Mouse (Mus musculus) lung, embryonic 14.5 days (tissue): ENCODE measurements around the gene Mrps5. TPM values are rescaled to one million over a fixed set of nuclear protein-coding genes. Genes with fewer than 3 reads are reported as not detected.
"Not testable (repeated sequence)": the region's sequence is repeated elsewhere in the genome, so short reads cannot be mapped to it uniquely, and the experiment has no call there.

Experiments used
- ATAC-seq: fragments of 200-750 bp; cut with Nextera tagmentation; 2 replicates; pipeline ENCODE4 v1.8.0; 2017; ENCODE audit warnings: mild to moderate bottlenecking, moderate TSS enrichment, moderate library complexity; ENCODE audit not compliant: insufficient read depth
- DNase-seq: peaks from one replicate; pipeline ENCODE4 v3.0.0-alpha.2; 2015
- H3K27ac ChIP-seq: fragments of 300-500 bp; sonication (generic); 2 replicates; pipeline ENCODE4 v1.5.1; 2014; ENCODE audit warnings: low read depth, mild to moderate bottlenecking, moderate library complexity
- H3K27me3 ChIP-seq: fragments of 300-500 bp; sonication (generic); 2 replicates; pipeline ENCODE4 v1.6.1; 2014; ENCODE audit warnings: low read length, control low read depth; ENCODE audit not compliant: insufficient read depth
- H3K36me3 ChIP-seq: fragments of 300-500 bp; sonication (generic); 2 replicates; pipeline ENCODE4 v1.6.1; 2014; ENCODE audit warnings: control low read depth; ENCODE audit not compliant: insufficient read depth
- H3K4me1 ChIP-seq: fragments of 300-500 bp; sonication (generic); 2 replicates; pipeline ENCODE4 v1.6.1; 2014; ENCODE audit warnings: antibody characterized with exemption, control low read depth; ENCODE audit not compliant: insufficient read depth
- H3K4me2 ChIP-seq: fragments of 300-500 bp; sonication (generic); 2 replicates; pipeline ENCODE4 v1.6.1; 2014; ENCODE audit warnings: mild to moderate bottlenecking
- H3K4me3 ChIP-seq: fragments of 300-500 bp; sonication (generic); 2 replicates; pipeline ENCODE4 v1.5.1; 2014; ENCODE audit warnings: low read depth, low read length
- H3K9ac ChIP-seq: fragments of 300-500 bp; sonication (generic); 2 replicates; pipeline ENCODE4 v1.6.1; 2014
- H3K9me3 ChIP-seq: fragments of 300-500 bp; sonication (generic); 2 replicates; pipeline ENCODE4 v1.6.1; 2016; ENCODE audit warnings: low read depth, low read length, control low read depth
- CTCF ChIP-seq: IDR thresholded peaks from 2 replicates; pipeline ENCODE4 v1.5.1; 2016; ENCODE audit warnings: antibody characterized with exemption, low read depth
- WGBS: fragments of 180-500 bp; shearing (Covaris S2); extraction: QIAGEN DNeasy Blood & Tissue Kit; methylation state at CpG from one replicate; pipeline ENCODE4 v1.1.7; 2014; 5-methylcytosine and 5-hydroxymethylcytosine counted together
- polyA plus RNA-seq: library from polyadenylated mRNA; unstranded; fragments of >200 nt; fragmentation: Nextera tagmentation; extraction: Ambion mirVana; gene quantifications from 2 replicates; pipeline ENCODE4 v1.2.1, GENCODE M21; 2014

Mrps5 gene
- polyA plus RNA-seq, 1 experiment from 2014 or later: 127 TPM

DNA sequence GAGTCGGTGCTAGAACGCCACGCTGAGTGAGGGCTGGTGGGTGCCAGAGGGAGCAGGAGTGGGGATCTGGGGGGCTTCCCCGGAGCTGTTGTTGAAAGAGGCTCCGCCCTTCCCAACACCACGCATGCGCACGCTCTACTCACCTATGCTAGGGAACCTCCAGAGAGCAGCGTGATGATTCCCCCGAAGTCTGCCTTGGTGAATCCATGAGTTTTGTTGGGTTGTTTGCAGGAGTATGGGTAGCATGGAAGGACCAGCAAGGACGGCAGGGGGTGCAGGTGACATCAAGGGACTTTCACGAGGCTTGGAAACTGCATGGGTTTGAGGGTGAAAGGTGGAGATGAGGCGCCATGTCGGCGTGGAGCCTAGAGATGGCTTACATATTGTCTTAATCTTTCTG lies 3.2 kb downstream of the Mrps5 start:
- H3K9ac ChIP-seq: no peak overlapping the region
- H3K36me3 ChIP-seq: peaks cover 38% of the 10 kb centered on the region
- peaks cover 6% of the 10 kb centered on the region; the same call in 1 of the 2 replicates for H3K4me1 ChIP-seq
- ATAC-seq (no peak), DNase-seq (no peak)
- no peak overlapping the region for H3K4me3 ChIP-seq
- no peak for TF ChIP-seq CTCF
- no peak overlapping the region for H3K27ac ChIP-seq
- H3K9me3 ChIP-seq: no peaks in the 10 kb centered on the region
- H3K27me3 ChIP-seq: no peaks in the 10 kb centered on the region
- WGBS: 67% methylated on average over 15 of the region's 15 CpGs
- H3K4me2 ChIP-seq: no peak overlapping the region

DNA sequence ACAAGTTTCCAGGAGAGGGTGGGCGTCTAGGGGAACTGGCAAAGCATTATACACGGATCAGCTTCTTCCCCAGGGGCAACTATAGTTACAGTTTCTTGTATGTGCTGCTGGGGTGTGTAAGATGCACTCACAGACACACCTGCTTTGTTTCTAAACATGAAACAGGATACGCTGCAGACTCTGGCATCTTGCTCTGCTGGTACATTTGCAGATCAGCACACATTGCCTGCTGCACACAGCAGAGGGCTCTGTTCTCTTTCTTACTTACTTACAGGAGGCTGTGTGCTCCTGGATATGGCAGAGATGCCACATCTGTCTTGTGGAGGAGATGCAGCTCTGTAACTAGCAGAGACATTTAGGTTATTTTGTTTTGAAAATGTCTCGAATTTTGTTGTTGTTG lies 3.8 kb downstream of the Mrps5 start:
- no peak for DNase-seq
- no peak overlapping the region for H3K4me2 ChIP-seq
- no peak overlapping the region for H3K4me3 ChIP-seq
- no peak for TF ChIP-seq CTCF
- no peak overlapping the region for H3K9ac ChIP-seq
- H3K9me3 ChIP-seq: no peaks in the 10 kb centered on the region
- peaks cover 6% of the 10 kb centered on the region; the same call in 1 of the 2 replicates for H3K4me1 ChIP-seq
- no peak for ATAC-seq
- H3K27me3 ChIP-seq: no peaks in the 10 kb centered on the region
- peaks cover 44% of the 10 kb centered on the region for H3K36me3 ChIP-seq
- H3K27ac ChIP-seq: no peak overlapping the region
- 71% methylated on average over 4 of the region's 4 CpGs for WGBS

DNA sequence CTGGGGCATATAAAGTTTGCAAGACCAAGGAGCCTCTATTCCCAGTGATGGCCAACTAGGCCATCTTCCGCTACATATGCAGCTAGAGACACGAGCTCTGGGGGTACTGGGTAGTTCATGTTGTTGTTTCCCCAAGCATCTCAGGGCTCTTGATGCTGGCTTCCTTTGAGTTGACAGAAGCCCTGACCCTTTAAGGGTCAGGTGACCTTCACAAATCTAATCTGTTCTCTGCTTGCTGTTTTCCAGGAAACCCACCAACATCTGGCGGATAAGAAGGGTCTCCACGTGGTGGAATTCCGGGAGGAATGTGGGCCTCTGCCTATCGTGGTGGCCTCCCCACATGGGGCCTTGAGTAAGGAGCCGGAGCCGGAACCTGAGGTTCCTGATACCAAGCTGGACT lies 16.4 kb downstream of the Mrps5 start:
- H3K9ac ChIP-seq, ATAC-seq, H3K9me3 ChIP-seq, H3K4me3 ChIP-seq, H3K4me2 ChIP-seq, H3K4me1 ChIP-seq, DNase-seq, H3K27ac ChIP-seq, H3K27me3 ChIP-seq: not testable (repeated sequence)
- H3K36me3 ChIP-seq: peaks cover 64% of the 10 kb centered on the region
- WGBS: 76% methylated on average over 5 of the region's 8 CpGs

GRCm38 (mm10) chr2:127605203-127605602 lies 18.2 kb downstream of the Mrps5 start:
- Histone ChIP-seq H3K27me3 (no peaks in the 10 kb centered on the region), H3K9me3 (no peaks in the 10 kb centered on the region), H3K4me2 (no peak overlapping the region), H3K9ac (no peak overlapping the region), H3K36me3 (peaks cover 48% of the 10 kb centered on the region), H3K4me1 (no peaks in the 10 kb centered on the region), H3K27ac (no peak overlapping the region), H3K4me3 (no peak overlapping the region)
- 90% methylated on average over 3 of the region's 3 CpGs for WGBS
- DNase-seq (no peak), ATAC-seq (no peak)
- no peak for TF ChIP-seq CTCF

DNA sequence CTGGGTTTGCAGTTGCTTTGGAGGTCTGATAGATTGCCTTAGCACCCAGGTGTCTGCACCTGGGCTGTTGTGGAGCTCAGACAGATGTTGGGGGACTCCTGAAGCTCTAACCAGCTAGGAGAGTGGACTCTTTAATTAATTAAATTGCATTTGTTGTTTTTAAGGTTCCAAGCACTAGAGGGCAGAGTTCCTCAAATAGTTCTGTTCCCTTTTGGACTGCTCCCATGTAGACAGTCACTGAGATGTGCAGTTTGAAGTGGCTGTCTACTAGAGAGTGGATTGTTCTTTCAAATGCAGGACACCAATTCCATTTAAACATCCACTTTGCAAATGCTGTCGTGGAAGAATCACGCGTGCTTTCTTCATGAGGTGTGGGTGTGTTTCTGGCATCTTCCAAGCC lies 21.2 kb downstream of the Mrps5 start:
- H3K9me3 ChIP-seq: no peaks in the 10 kb centered on the region
- no peak overlapping the region for H3K4me3 ChIP-seq
- H3K4me2 ChIP-seq: no peak overlapping the region
- peak; percentile 85 for DNase-seq
- H3K4me1 ChIP-seq: no peaks in the 10 kb centered on the region
- WGBS: 47% methylated on average over 3 of the region's 3 CpGs
- TF ChIP-seq CTCF: peak; percentile 64
- ATAC-seq: peak; percentile 48; the same call in 1 of the 2 replicates
- H3K36me3 ChIP-seq: peaks cover 21% of the 10 kb centered on the region
- no peak overlapping the region for H3K27ac ChIP-seq
- no peaks in the 10 kb centered on the region for H3K27me3 ChIP-seq
- no peak overlapping the region for H3K9ac ChIP-seq

DNA sequence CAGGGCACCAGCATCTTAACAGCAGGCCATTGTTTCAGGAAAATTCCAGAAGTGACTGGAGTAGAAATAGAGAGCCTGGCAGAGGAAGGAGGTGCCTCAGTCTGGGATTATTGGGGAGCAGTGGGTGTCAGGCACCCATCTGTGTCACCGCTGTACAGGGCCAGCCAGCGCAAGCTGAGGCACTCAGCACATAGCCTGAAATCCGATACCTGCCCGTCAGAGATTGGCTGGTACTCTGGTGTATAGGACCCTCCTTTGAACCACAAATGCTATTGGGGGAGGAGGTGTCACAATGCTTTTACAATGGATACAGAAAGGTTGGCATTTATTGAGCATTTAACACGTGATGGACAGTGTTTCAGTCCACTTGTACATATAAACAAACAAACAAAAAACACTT lies 22.0 kb downstream of the Mrps5 start:
- peaks cover 18% of the 10 kb centered on the region for H3K36me3 ChIP-seq
- no peaks in the 10 kb centered on the region for H3K9me3 ChIP-seq
- no peak overlapping the region for H3K4me2 ChIP-seq
- 7% methylated on average over 5 of the region's 5 CpGs for WGBS
- no peak overlapping the region for H3K27ac ChIP-seq
- H3K27me3 ChIP-seq: no peaks in the 10 kb centered on the region
- H3K9ac ChIP-seq: no peak overlapping the region
- DNase-seq: peak; percentile 32
- H3K4me3 ChIP-seq: no peak overlapping the region
- peak; percentile 84 for ATAC-seq
- no peaks in the 10 kb centered on the region for H3K4me1 ChIP-seq
- no peak for TF ChIP-seq CTCF

DNA sequence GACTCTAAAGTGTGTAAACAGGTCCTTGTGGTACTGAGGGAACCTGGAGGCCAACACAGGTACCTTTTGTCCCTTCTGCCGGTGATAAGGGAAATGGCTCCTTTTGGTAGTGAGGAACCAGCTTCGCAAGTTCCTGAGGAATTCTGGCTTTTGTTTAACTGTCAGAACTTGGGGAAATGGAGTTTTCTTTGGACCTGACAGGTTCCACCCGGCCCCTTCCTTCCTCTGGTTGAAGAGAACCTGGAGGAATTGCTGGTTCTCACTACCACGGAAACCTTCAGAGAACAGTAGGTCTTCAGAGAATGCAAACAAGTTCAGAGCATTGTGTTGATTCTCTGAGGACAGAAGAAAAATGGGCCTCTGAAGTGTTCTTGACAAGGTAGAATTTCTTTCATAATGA lies 24.4 kb downstream of the Mrps5 start:
- H3K4me3 ChIP-seq: no peak overlapping the region
- no peaks in the 10 kb centered on the region for H3K4me1 ChIP-seq
- H3K27me3 ChIP-seq: no peaks in the 10 kb centered on the region
- ATAC-seq (no peak), DNase-seq (no peak)
- H3K27ac ChIP-seq: no peak overlapping the region
- H3K4me2 ChIP-seq: no peak overlapping the region
- H3K9ac ChIP-seq: no peak overlapping the region
- H3K9me3 ChIP-seq: no peaks in the 10 kb centered on the region
- 54% methylated on average over 4 of the region's 4 CpGs for WGBS
- H3K36me3 ChIP-seq: no peaks in the 10 kb centered on the region
- TF ChIP-seq CTCF: no peak

- Histone ChIP-seq H3K36me3 (no peaks in the 10 kb centered on the region), H3K9ac (no peak overlapping the region), H3K4me3 (no peak overlapping the region), H3K4me2 (no peak overlapping the region), H3K4me1 (no peaks in the 10 kb centered on the region), H3K9me3 (no peaks in the 10 kb centered on the region), H3K27ac (no peak overlapping the region), H3K27me3 (no peaks in the 10 kb centered on the region)
- ATAC-seq (no peak), DNase-seq (no peak)
- no peak for TF ChIP-seq CTCF
- WGBS: 87% methylated on average over 4 of the region's 4 CpGs
Measured at GRCm38 (mm10) chr2:127612288-127612687, 25.3 kb downstream of the Mrps5 start.
